18 mouse cellular contexts compared by ENCODE assay signal in genomic region chr5:47528671-47529070, GRCm38 (mm10).
"Had no signal": no experiment of that assay in that cellular context is flagged by ENCODE, and none has a peak within 500 bp of the region (broad histone marks: within the 10 kb centered on the region; RNA-seq: fewer than 3 reads in every experiment).

No protein-coding gene starts in this region.

- H3K9ac ChIP-seq: liver, embryonic 14.5 days; lung, embryonic 14.5 days; neural tube, embryonic 13.5 days; neural tube, embryonic 15.5 days had no signal

- ATAC-seq: midbrain, embryonic 16.5 days had no signal

- H3K4me2 ChIP-seq: lung, embryonic 14.5 days; midbrain, embryonic 11.5 days; neural tube, embryonic 13.5 days; neural tube, embryonic 15.5 days had no signal

- H3K4me1 ChIP-seq: neural tube, embryonic 13.5 days; neural tube, embryonic 15.5 days had no signal

- H3K27ac ChIP-seq: liver, embryonic 14.5 days; neural tube, embryonic 13.5 days; neural tube, embryonic 15.5 days had no signal

- H3K4me3 ChIP-seq: myocyte; neural tube, embryonic 13.5 days; neural tube, embryonic 15.5 days had no signal

- H3K27me3 ChIP-seq: neural tube, embryonic 13.5 days; neural tube, embryonic 15.5 days had no signal

- H3K9me3 ChIP-seq: neural tube, embryonic 13.5 days; neural tube, embryonic 15.5 days had no signal

- H3K36me3 ChIP-seq: neural tube, embryonic 13.5 days; neural tube, embryonic 15.5 days had no signal

- DNase-seq: lung, adult 18-20 months; lung, embryonic 14.5 days; lung, postnatal 10 days; lung, postnatal 4 days; retina, postnatal 1 day; right cerebral cortex, adult 18-20 months; right cerebral cortex, postnatal 25 days; right cerebral cortex, postnatal 4 days; spleen, adult 18-20 months; thymus, adult 18-20 months; thymus, postnatal 14 days; thymus, postnatal 36 days had no signal
